Mouse (Mus musculus) heart, postnatal 0 days (tissue): ENCODE measurements around the gene Dgat2l6. TPM values are rescaled to one million over a fixed set of nuclear protein-coding genes. Genes with fewer than 3 reads are reported as not detected.

ENCODE experiments used
- ATAC-seq: fragments of 200-750 bp; cut with Nextera tagmentation; 2 replicates; pipeline ENCODE4 v1.8.0; 2017; ENCODE audit warnings: low read depth, moderate number of reproducible peaks, moderate library complexity; ENCODE audit not compliant: insufficient read depth
- DNase-seq: peaks from one replicate; pipeline ENCODE4 v3.0.0-alpha.2; 2016; ENCODE audit warnings: low spot score
- H3K27ac ChIP-seq: fragments of 300-500 bp; sonication (generic); 2 replicates; pipeline ENCODE4 v1.5.1; 2014; ENCODE audit warnings: low read depth, mild to moderate bottlenecking
- H3K27me3 ChIP-seq: fragments of 300-500 bp; sonication (generic); 2 replicates; pipeline ENCODE4 v1.6.1; 2014; ENCODE audit warnings: low read length, mixed read lengths; ENCODE audit not compliant: control insufficient read depth, insufficient read depth
- H3K36me3 ChIP-seq: fragments of 300-500 bp; sonication (generic); replicated peaks from 2 replicates; pipeline ENCODE4 v1.6.1; 2014; ENCODE audit warnings: low read length, mixed read lengths; ENCODE audit not compliant: control insufficient read depth, insufficient read depth
- H3K4me1 ChIP-seq: fragments of 300-500 bp; sonication (generic); 2 replicates; pipeline ENCODE4 v1.6.1; 2014; ENCODE audit warnings: antibody characterized with exemption; ENCODE audit not compliant: control insufficient read depth, insufficient read depth
- H3K4me2 ChIP-seq: fragments of 300-500 bp; sonication (generic); 2 replicates; pipeline ENCODE4 v1.6.1; 2014; ENCODE audit warnings: low read depth, mild to moderate bottlenecking, low read length, moderate library complexity
- H3K4me3 ChIP-seq: fragments of 300-500 bp; sonication (generic); 2 replicates; pipeline ENCODE4 v1.5.1; 2014; ENCODE audit warnings: low read depth, low read length
- H3K9ac ChIP-seq: fragments of 300-500 bp; sonication (generic); replicated peaks from 2 replicates; pipeline ENCODE4 v1.6.1; 2014; ENCODE audit warnings: low read depth, low read length, mixed read lengths
- H3K9me3 ChIP-seq: fragments of 300-500 bp; sonication (generic); replicated peaks from 2 replicates; pipeline ENCODE4 v1.6.1; 2016; ENCODE audit warnings: low read length; ENCODE audit not compliant: control insufficient read depth
- CTCF ChIP-seq: IDR thresholded peaks from 2 replicates; pipeline ENCODE4 v1.5.1; 2016; ENCODE audit warnings: antibody characterized with exemption, control low read depth, low read depth
- EP300 ChIP-seq: IDR thresholded peaks from 2 replicates; pipeline ENCODE4 v1.6.1; 2016; ENCODE audit warnings: antibody characterized with exemption, low read depth
- WGBS: fragments of 180-500 bp; shearing (Covaris S2); extraction: QIAGEN DNeasy Blood & Tissue Kit; methylation state at CpG from one replicate; pipeline ENCODE4 v1.1.7; 2014; 5-methylcytosine and 5-hydroxymethylcytosine counted together
- polyA plus RNA-seq: library from polyadenylated mRNA; unstranded; fragments of >200 nt; fragmentation: Nextera tagmentation; extraction: Ambion mirVana; gene quantifications from 2 replicates; pipeline ENCODE4 v1.2.1, GENCODE M21; 2015
- total RNA-seq: library from RNA; depleted of rRNA; stranded (reverse); fragments of >200 nt; gene quantifications from 2 replicates; pipeline ENCODE4 v1.2.3, GENCODE M21; 2014; ENCODE audit warnings: low replicate concordance; rRNA removed

The Dgat2l6 gene
- total and polyA plus RNA-seq, 2 experiments from 2014 or later = not detected

GRCm38 (mm10) chrX:100556026-100556425 is 31.4 kb downstream of the Dgat2l6 start:
- 67% methylated on average over 3 of the region's 3 CpGs for WGBS
- no peak for TF ChIP-seq CTCF
- no peak for TF ChIP-seq EP300
- H3K36me3 ChIP-seq = no peaks in the 10 kb centered on the region
- H3K4me1 ChIP-seq = no peaks in the 10 kb centered on the region
- no peak overlapping the region for H3K4me3 ChIP-seq
- no peak overlapping the region for H3K27ac ChIP-seq
- H3K9me3 ChIP-seq = no peaks in the 10 kb centered on the region
- DNase-seq = no peak
- H3K27me3 ChIP-seq = no peaks in the 10 kb centered on the region
- no peak for ATAC-seq
- no peak overlapping the region for H3K9ac ChIP-seq
- H3K4me2 ChIP-seq = no peak overlapping the region

- Histone ChIP-seq H3K4me1 (no peaks in the 10 kb centered on the region), H3K4me3 (no peak overlapping the region), H3K36me3 (no peaks in the 10 kb centered on the region), H3K27ac (no peak overlapping the region), H3K9me3 (no peaks in the 10 kb centered on the region), H3K27me3 (0 out of 2 replicates have a peak, but pooled peaks cover 3% of the 10 kb centered on the region), H3K4me2 (no peak overlapping the region), H3K9ac (no peak overlapping the region)
- no peak for ATAC-seq
- 63% methylated on average over 3 of the region's 3 CpGs for WGBS
- no peak for DNase-seq
- no peak for TF ChIP-seq CTCF
- TF ChIP-seq EP300 = no peak
Observed at GRCm38 (mm10) chrX:100565696-100566095, 41.1 kb downstream of the Dgat2l6 start.

DNA sequence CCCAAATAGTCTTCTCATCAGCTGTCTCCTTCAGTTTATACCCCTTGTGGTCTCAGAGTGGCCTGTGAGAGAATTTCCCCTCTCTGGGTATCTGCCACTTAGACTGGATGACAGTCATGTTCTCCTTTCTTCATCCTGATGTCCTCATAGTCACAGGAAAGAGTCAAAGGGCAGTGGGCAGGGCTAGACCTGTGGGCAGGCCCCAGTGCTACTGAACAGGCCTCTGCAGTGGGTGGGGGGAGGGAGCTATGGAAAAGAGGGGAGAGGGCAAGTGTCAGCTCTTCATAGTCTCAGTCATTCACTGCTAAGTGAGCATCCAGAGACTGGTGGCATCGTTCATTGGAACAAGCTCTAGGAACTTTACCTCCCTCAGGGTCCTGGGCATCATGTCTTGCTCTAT is 47.3 kb downstream of the Dgat2l6 start, which contains the start of gene Awat1:
Gene Awat1, plus strand, starts transcription at position 301 of the 400 bp plus-strand sequence.
- no peaks in the 10 kb centered on the region for H3K9me3 ChIP-seq
- no peak within 1 kb of the TSS for H3K9ac ChIP-seq
- no peak within 1 kb of the TSS for H3K27ac ChIP-seq
- no peaks in the 10 kb centered on the region for H3K4me1 ChIP-seq
- WGBS = 73% methylated on average over 1 of the region's 1 CpGs
- no peak for ATAC-seq
- H3K27me3 ChIP-seq = 0 out of 2 replicates have a peak, but pooled peaks cover 3% of the 10 kb centered on the region
- no peak within 1 kb of the TSS for H3K4me3 ChIP-seq
- no peaks in the 10 kb centered on the region for H3K36me3 ChIP-seq
- TF ChIP-seq CTCF (no peak), EP300 (no peak)
- no peak within 1 kb of the TSS for H3K4me2 ChIP-seq
- no peak for DNase-seq

DNA sequence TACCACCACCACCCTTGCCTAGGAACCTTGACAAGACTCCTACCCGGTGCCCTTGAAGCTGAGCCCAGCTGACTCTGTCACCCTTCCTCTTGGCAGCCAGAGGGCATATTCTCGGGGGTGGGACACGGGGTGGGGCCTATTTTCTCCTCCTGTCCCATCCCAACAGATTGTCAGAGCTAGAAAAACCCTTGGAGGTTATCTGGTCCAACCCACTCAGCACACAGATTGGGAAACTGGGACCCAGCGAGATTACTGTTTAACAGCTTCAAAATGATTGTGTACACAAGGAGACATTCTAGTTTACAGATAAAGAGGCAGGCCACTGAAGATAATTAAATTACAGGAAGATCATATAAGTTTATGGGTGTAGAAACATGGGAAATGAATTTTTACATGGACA is 70.2 kb downstream of the Dgat2l6 start, which contains the start of gene P2ry4:
Gene P2ry4, minus strand, starts transcription at position 79 of the 400 bp plus-strand sequence.
- Histone ChIP-seq H3K4me2 (no peak within 1 kb of the TSS), H3K27ac (no peak within 1 kb of the TSS), H3K36me3 (no peaks in the 10 kb centered on the region), H3K9me3 (no peaks in the 10 kb centered on the region), H3K4me1 (no peaks in the 10 kb centered on the region), H3K4me3 (no peak within 1 kb of the TSS), H3K9ac (no peak within 1 kb of the TSS), H3K27me3 (no peaks in the 10 kb centered on the region)
- ATAC-seq = no peak
- TF ChIP-seq CTCF = no peak
- no peak for TF ChIP-seq EP300
- no peak for DNase-seq
- WGBS = 40% methylated on average over 4 of the region's 4 CpGs

Other genes starting within 250 kb of the Dgat2l6 start
- gene Otud6a, start 95.8 kb upstream of the Dgat2l6 start, total RNA-seq = not detected in 2 replicates
- gene Otud6a, start 95.8 kb upstream of the Dgat2l6 start, polyA plus RNA-seq = not detected in 2 replicates
- gene Awat2, start 82.1 kb upstream of the Dgat2l6 start, total RNA-seq = not detected in 2 replicates
- gene Awat2, start 82.1 kb upstream of the Dgat2l6 start, polyA plus RNA-seq = 0.07 TPM in 1 of 2 replicates, not detected in the other
- 50.9 and 55.4 TPM in 2 replicates for gene Igbp1, start 30.5 kb upstream of the Dgat2l6 start, total RNA-seq
- gene Igbp1, start 30.5 kb upstream of the Dgat2l6 start, polyA plus RNA-seq = 29.6 and 30.2 TPM in 2 replicates
- not detected in 2 replicates for gene Awat1, start 47.4 kb downstream of the Dgat2l6 start, total RNA-seq
- gene Awat1, start 47.4 kb downstream of the Dgat2l6 start, polyA plus RNA-seq = not detected in 2 replicates
- gene P2ry4, start 70.0 kb downstream of the Dgat2l6 start, total RNA-seq = not detected in 2 replicates
- not detected in 2 replicates for gene P2ry4, start 70.0 kb downstream of the Dgat2l6 start, polyA plus RNA-seq
- not detected in 2 replicates for gene Arr3, start 80.7 kb downstream of the Dgat2l6 start, total RNA-seq
- 0.15 and 0.43 TPM in 2 replicates for gene Arr3, start 80.7 kb downstream of the Dgat2l6 start, polyA plus RNA-seq
- 10.0 and 22.0 TPM in 2 replicates for gene Kif4, start 100.9 kb downstream of the Dgat2l6 start, total RNA-seq
- 5.6 and 5.8 TPM in 2 replicates for gene Kif4, start 100.9 kb downstream of the Dgat2l6 start, polyA plus RNA-seq
- 41.9 and 43.7 TPM in 2 replicates for gene Pdzd11, start 101.7 kb downstream of the Dgat2l6 start, total RNA-seq
- gene Pdzd11, start 101.7 kb downstream of the Dgat2l6 start, polyA plus RNA-seq = 75.8 and 88.4 TPM in 2 replicates
- 1.7 and 2.8 TPM in 2 replicates for gene Gdpd2, start 205.0 kb downstream of the Dgat2l6 start, total RNA-seq
- 0.54 and 0.55 TPM in 2 replicates for gene Gdpd2, start 205.0 kb downstream of the Dgat2l6 start, polyA plus RNA-seq
- gene Dlg3, start 242.9 kb downstream of the Dgat2l6 start, total RNA-seq = 13.2 and 14.6 TPM in 2 replicates
- 0.51 and 0.52 TPM in 2 replicates for gene Dlg3, start 242.9 kb downstream of the Dgat2l6 start, polyA plus RNA-seq